Mouse (Mus musculus) embryonic fibroblast, embryonic 13.5 days (primary cell): Measurements from ENCODE around the gene Insig2. TPM values are rescaled to one million over a fixed set of nuclear protein-coding genes. Genes with fewer than 3 reads are reported as not detected.

Source experiments
- H3K27ac ChIP-seq: 2 replicates; pipeline ENCODE4 v1.5.1; 2012; ENCODE audit warnings: low read length, control low read depth, inconsistent platforms; ENCODE audit not compliant: insufficient read depth
- H3K4me1 ChIP-seq: 2 replicates; pipeline ENCODE4 v1.6.1; 2011; ENCODE audit warnings: low read length; ENCODE audit not compliant: control insufficient read depth, insufficient read depth
- H3K4me3 ChIP-seq: 2 replicates; pipeline ENCODE4 v1.5.1; 2011; ENCODE audit warnings: mild to moderate bottlenecking, control low read depth, low read length; ENCODE audit not compliant: insufficient read depth
- CTCF ChIP-seq: IDR thresholded peaks from 2 replicates; pipeline ENCODE4 v1.5.1; 2011; ENCODE audit warnings: mild to moderate bottlenecking, control low read depth, low read length, moderate library complexity, borderline replicate concordance; ENCODE audit not compliant: insufficient read depth
- POLR2A ChIP-seq: IDR thresholded peaks from 2 replicates; pipeline ENCODE4 v1.6.1; 2011; ENCODE audit warnings: low read depth, mild to moderate bottlenecking, control low read depth, low read length, moderate library complexity
- polyA plus RNA-seq: library from polyadenylated mRNA; stranded (reverse); fragments of >200 nt; gene quantifications from 2 replicates; pipeline ENCODE4 v1.2.4, GENCODE M21; 2011; ENCODE audit warnings: low read depth; ENCODE audit not compliant: missing spikeins, insufficient read length

Insig2 gene
- polyA plus RNA-seq, 1 experiment = 26.3 TPM

DNA sequence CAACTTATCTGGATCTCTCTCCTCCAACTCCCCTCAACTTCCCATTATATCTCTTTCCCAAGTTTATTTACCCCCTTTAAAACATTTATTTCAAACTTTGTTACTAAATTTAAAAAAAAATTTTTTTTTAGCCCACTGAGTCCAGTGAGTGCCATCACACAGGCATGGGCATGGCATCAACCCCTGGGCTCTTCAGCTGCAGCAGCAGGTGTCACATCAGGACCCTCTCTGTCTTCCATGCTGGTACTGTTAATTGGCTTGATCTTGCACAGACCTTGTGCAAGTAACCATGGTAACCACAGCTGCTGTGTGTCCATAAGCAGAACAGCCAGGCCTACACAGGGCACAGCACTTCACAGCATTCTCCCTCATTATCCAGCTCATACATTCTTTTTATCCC, 21.4 kb upstream of the Insig2 start:
- no peak overlapping the region for H3K4me3 ChIP-seq
- no peak overlapping the region for H3K27ac ChIP-seq
- no peaks in the 10 kb centered on the region for H3K4me1 ChIP-seq
- TF ChIP-seq POLR2A = no peak
- TF ChIP-seq CTCF = no peak

DNA sequence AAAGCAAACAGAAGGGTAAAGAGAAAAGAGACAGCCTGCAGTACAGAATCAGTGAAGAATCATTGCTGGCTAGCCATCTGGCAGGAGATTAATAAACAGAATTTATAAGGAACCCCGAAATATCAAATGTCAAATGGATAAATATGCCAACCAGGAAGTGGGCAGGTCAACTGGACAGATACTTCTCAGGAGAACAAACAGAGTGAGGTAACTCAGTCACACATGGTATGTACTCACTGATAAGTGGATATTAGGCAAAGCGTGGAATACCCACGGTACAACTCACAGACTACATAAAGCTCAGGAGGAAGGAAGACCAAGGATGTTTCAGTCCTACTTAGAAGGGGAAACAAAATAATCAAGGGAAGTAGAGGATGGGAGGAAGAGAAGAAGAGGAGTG, 18.6 kb upstream of the Insig2 start:
- no peaks in the 10 kb centered on the region for H3K4me1 ChIP-seq
- TF ChIP-seq CTCF = no peak
- TF ChIP-seq POLR2A = no peak
- H3K4me3 ChIP-seq = no peak overlapping the region
- no peak overlapping the region for H3K27ac ChIP-seq

DNA sequence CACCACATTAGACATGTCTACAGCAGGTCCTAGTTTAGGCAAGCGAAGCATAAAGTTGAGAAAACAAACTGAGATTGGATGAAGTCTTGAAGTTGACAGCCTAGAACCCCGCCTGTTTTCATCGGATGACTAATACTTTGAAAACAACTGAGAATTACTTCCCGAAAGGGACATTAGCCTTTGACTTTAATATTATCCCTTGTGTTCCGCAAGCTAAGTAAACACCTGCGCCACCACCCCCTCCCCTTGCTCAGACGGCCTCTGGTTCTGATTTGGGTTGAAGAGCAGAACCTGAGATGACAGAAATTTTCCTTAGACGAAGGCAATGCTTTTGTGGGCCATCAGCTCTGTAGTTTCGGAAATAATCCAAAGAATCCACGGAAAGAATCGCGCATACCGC, 18.2 kb upstream of the Insig2 start:
- Histone ChIP-seq H3K4me3 (no peak overlapping the region), H3K4me1 (no peaks in the 10 kb centered on the region), H3K27ac (no peak overlapping the region)
- no peak for TF ChIP-seq POLR2A
- no peak for TF ChIP-seq CTCF

DNA sequence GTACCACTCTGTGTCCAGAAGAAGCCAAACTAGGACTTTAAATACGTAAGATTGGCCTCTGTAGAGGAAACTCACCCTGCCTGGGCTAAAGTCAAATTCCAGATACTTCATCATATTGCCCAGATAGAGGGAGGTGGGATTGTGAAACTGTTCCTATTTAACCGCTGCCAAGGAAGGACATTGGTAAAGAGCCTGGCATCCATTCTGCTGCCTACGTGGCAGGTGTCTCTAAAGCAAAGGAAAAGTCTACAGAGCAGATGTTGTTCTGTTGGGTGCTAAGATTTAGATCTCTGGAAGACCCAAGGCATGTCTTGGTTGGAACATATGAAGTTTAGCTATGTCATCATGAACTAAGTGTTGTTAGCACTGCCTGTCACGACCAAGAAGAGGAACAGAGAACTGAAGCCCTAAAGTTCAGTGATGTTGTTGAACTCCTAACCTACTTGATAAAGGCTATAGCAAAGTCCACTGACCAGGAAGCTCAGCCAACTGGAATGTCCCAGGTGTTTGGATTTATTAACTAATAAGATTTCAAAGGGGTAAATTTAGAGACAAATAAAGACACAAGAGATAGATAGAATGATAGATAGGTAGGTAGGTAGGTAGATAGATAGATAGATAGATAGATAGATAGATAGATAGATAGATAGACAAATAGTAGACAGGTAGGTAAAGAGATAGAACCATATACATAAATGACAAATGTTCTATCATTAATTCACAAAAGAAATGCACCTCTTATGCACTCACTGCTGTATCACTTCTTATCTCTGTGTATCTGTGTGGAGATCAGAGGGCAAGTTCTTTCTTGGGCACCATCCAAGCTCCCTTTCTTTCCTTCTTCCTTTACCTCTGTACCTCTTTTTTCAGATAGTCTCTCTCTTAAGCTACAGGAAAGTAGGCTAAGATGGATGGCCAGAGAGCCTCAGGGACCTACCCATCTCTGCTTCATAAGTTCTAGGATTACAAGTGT, 16.8 kb upstream of the Insig2 start:
- H3K4me3 ChIP-seq = no peak overlapping the region
- TF ChIP-seq CTCF = no peak
- no peak for TF ChIP-seq POLR2A

DNA sequence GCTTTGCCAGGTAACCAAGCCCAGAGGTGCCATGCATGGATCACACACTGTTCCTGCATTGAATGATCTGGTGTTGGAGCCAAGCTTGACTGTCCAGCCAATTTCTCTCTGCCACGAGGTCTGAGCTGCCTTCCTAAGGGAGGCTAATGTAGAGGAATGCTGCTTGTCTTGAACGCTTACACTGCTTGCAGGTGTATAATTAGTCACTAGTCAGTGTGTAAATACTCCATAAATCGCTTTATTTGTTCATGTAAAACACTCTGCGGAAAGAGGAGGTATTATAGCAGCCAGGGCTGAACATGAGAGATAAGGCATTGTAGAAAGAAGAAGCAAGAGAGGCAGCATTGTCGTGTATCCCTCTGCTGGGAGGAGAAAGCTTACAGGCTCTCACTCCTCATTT, 11.6 kb upstream of the Insig2 start:
- H3K27ac ChIP-seq = no peak overlapping the region
- TF ChIP-seq POLR2A (no peak), CTCF (no peak)
- no peak overlapping the region for H3K4me3 ChIP-seq
- no peaks in the 10 kb centered on the region for H3K4me1 ChIP-seq

More for the DNA sequence above, 16.8 kb upstream of the Insig2 start:
- Histone ChIP-seq H3K27ac (no peak overlapping the region), H3K4me1 (no peaks in the 10 kb centered on the region)

DNA sequence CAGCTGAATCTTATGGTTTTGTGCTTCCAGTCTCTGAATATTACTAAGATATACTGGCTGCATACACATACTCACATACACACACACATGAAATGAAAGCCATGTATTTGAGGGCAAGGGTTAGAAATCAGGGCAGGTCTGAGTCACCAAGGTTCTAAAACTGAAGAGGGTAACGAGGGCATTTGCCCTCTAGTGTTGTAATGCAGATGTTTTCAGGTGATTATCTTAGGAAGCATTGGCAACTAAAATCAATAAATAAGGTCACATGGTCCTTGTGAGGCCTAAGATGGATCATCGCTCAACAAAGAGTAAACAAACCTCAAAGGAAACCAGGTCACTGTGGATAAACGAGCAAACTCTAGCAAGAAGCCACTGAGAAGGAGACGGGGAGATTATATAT, 3.4 kb upstream of the Insig2 start:
- H3K27ac ChIP-seq = no peak overlapping the region
- no peak overlapping the region for H3K4me3 ChIP-seq
- H3K4me1 ChIP-seq = no peaks in the 10 kb centered on the region
- TF ChIP-seq POLR2A = no peak
- TF ChIP-seq CTCF = no peak

DNA sequence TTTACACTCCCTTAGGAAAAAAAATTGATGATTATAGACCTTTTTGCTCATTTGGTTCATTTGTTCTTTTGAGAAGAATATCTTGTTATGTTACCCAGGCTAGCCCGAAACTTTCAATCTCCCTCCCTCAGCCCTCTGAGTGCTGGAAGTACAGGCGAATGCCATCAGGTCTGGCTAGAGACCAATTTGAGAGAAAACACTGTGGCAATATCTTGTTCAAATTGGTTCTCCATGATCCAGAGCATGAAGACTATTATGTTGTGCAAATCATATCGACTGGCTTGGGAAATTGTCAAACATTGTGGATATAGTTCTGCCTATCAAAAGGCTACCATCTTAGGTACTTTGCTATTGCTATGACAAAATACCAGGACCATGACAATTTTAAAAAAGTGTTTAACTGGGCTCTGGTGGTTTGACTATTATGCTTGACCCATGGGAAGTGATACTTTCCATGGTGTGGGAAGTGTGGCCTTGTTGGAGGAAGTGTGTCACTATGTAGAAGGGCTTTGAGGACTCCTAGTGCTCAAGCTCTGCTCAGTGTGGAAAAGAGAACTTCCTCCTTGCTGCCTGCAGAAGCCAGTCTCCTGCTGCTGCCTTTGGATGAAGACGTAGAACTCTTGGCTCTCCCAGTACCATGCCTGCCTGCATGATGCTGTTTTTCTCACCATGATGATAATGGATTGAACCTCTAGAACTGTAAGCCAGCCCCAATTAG, 1.8 kb upstream of the Insig2 start:
- Histone ChIP-seq H3K4me1 (peaks cover 2% of the 10 kb centered on the region), H3K4me3 (no peak overlapping the region), H3K27ac (no peak overlapping the region)
- TF ChIP-seq POLR2A (no peak), CTCF (no peak)

DNA sequence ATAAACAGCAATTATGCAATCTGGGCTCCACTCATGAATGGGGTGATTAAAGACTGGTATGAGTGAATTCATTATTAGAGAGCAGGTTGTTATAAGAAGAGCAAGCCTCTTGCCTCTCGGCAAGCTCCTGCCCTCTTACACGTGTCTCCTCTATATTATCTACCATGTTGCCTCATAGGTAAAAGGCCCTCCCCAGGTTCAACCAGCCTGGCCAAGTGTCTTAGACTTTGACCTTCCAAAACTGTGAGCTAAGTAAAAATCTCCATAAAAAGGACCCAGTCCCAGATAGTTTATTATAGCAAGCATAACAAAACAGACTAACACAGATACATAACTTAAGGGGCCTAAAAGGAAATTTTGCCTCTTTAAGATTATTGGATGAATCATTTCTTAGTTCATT, 1.8 kb downstream of the Insig2 start:
- peaks cover 3% of the 10 kb centered on the region for H3K4me1 ChIP-seq
- no peak overlapping the region for H3K4me3 ChIP-seq
- TF ChIP-seq POLR2A (no peak), CTCF (no peak)
- H3K27ac ChIP-seq = no peak overlapping the region

DNA sequence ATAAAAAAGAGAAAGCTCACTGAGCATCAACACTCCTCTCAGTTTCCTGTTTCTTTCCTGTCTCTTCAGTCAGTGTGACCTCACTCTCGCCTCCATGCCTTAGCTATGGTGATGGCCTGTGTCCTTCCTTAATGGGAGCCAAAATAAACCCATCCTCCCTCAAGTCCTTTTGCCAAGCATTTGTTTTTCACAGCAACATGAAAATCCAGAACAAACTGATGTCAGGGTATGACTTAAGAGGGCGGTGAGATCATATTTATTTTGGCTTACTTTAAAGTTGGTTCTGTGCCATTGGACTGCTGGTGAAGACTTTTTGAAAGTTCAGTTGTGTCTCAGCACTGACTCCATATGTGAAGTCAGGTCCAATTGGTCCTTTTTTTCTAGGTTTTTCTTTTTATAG, 3.0 kb downstream of the Insig2 start:
- Histone ChIP-seq H3K4me1 (peaks cover 3% of the 10 kb centered on the region), H3K27ac (peak overlapping the region; percentile 42; the same call in 1 of the 2 replicates), H3K4me3 (no peak overlapping the region)
- TF ChIP-seq POLR2A = no peak
- TF ChIP-seq CTCF = no peak

DNA sequence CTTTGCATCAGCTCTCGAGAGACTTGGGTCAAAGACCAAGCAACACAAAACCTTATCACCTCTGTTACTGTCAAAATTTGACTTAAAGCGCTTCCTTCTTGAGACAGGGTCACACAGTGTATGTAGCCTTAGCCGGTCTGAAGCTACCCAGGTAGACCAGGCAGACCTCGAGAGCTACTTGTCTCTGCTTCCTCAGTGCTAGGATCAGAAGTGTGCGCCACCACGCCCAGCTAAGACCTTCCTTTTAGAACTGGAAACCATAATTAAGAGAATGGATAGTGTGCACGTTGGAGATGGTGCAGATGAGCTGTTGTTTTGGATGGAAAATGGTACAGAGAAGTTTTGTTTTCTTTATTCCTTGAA, 4.2 kb downstream of the Insig2 start:
- no peak for TF ChIP-seq CTCF
- TF ChIP-seq POLR2A = no peak
- H3K4me3 ChIP-seq = peak overlapping the region; percentile 81
- H3K4me1 ChIP-seq = peaks cover 3% of the 10 kb centered on the region
- peak overlapping the region; percentile 91 for H3K27ac ChIP-seq
